Mouse (Mus musculus): ENCODE results near the gene C3.
A peak's percentile ranks its signal among the peaks of the same experiment; 100 is the strongest.

The C3 gene

GRCm38 (mm10) chr17:57228014-57228413, at the start of gene C3:
Gene C3 (minus strand): TSS chr17:57228136.
- DNase-seq (ENCODE audit: low read depth) = no peak

GRCm38 (mm10) chr17:57276634-57277121, 48.7 kb upstream of the C3 start:
- peak; percentile 80 for DNase-seq (ENCODE audit: low read depth)

- DNase-seq (ENCODE audit: low read depth) = no peak
Observed at GRCm38 (mm10) chr17:57275997-57276351, 48.0 kb upstream of the C3 start.

- DNase-seq (ENCODE audit: low read depth) = peak; percentile 59
Observed at GRCm38 (mm10) chr17:57275111-57275996, 47.4 kb upstream of the C3 start.

- DNase-seq (ENCODE audit: low read depth) = no peak
Observed at GRCm38 (mm10) chr17:57274686-57275085, 46.8 kb upstream of the C3 start.

- no peak for DNase-seq (ENCODE audit: low read depth)
Observed at GRCm38 (mm10) chr17:57273846-57274245, 45.9 kb upstream of the C3 start.

GRCm38 (mm10) chr17:57271301-57271700, 43.4 kb upstream of the C3 start:
- no peak for DNase-seq (ENCODE audit: low read depth)

- no peak for DNase-seq (ENCODE audit: low read depth)
Observed at GRCm38 (mm10) chr17:57267556-57268126, 39.7 kb upstream of the C3 start.

- peak; percentile 65 for DNase-seq (ENCODE audit: low read depth)
Observed at GRCm38 (mm10) chr17:57264972-57265945, 37.3 kb upstream of the C3 start.

- DNase-seq (ENCODE audit: low read depth) = no peak
Observed at GRCm38 (mm10) chr17:57264164-57264563, 36.2 kb upstream of the C3 start.

GRCm38 (mm10) chr17:57262901-57263550, 35.1 kb upstream of the C3 start:
- no peak for DNase-seq (ENCODE audit: low read depth)

GRCm38 (mm10) chr17:57261796-57262195, 33.9 kb upstream of the C3 start:
- no peak for DNase-seq (ENCODE audit: low read depth)

GRCm38 (mm10) chr17:57261286-57261685, 33.4 kb upstream of the C3 start:
- DNase-seq (ENCODE audit: low read depth) = no peak

GRCm38 (mm10) chr17:57260351-57260750, 32.4 kb upstream of the C3 start:
- no peak for DNase-seq (ENCODE audit: low read depth)

GRCm38 (mm10) chr17:57259742-57260141, 31.8 kb upstream of the C3 start:
- DNase-seq (ENCODE audit: low read depth) = no peak

- DNase-seq (ENCODE audit: low read depth) = no peak
Observed at GRCm38 (mm10) chr17:57258191-57258590, 30.3 kb upstream of the C3 start.

- DNase-seq (ENCODE audit: low read depth) = no peak
Observed at GRCm38 (mm10) chr17:57256921-57257485, 29.1 kb upstream of the C3 start.

- DNase-seq (ENCODE audit: low read depth) = no peak
Observed at GRCm38 (mm10) chr17:57255354-57255753, 27.4 kb upstream of the C3 start.

- DNase-seq (ENCODE audit: low read depth) = no peak
Observed at GRCm38 (mm10) chr17:57253306-57253705, 25.4 kb upstream of the C3 start.

GRCm38 (mm10) chr17:57251431-57251830, 23.5 kb upstream of the C3 start:
- no peak for DNase-seq (ENCODE audit: low read depth)

GRCm38 (mm10) chr17:57250461-57251160, 22.7 kb upstream of the C3 start:
- DNase-seq (ENCODE audit: low read depth) = no peak

All from c-Kit-positive CD71-positive TER-119-negative erythroid progenitor cells, embryonic 14.5 days (primary cell).